Mouse (Mus musculus) frontal cortex, adult (tissue): ENCODE measurements at regions not wholly inside any gene's neighbourhood (a gene's known extent, or its start where the extent isn't known, plus 50 kb on each side); places are given as distances from the start of the nearest gene placed in this dataset.

Source experiments
- ATAC-seq: cut with Nextera tagmentation; 2 replicates; pipeline ENCODE4 v1.9.2; 2017; ENCODE audit warnings: mild to moderate bottlenecking, moderate library complexity, mixed read lengths; ENCODE audit not compliant: low TSS enrichment

DNA sequence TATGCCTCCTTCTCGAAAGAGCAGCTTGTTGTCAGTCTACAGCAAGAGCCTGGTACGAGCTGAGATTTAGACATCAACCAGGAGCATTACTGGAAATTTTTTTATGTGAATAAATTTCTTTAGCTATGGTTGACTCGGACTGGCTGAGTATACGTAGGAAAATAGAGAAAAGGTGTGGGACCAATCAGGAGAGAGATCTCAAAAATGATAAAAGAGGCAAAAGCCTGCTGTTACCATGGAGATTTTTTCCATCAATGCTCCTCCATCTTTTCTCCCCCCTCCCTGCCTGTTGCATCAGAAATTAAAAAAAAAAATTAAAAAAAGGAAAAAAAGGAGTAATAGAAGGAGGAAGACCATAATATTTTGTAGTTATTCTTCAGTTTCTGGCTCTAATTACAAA, 890.3 kb upstream of the Snrpn start:
- ATAC-seq, result peak; percentile 67
